Mouse (Mus musculus) lung, postnatal 25 days (tissue): Measurements from ENCODE around the gene Smok3c.
"Not testable (repeated sequence)": the region's sequence is repeated elsewhere in the genome, so short reads cannot be mapped to it uniquely, and the experiment has no call there.

Experiments
- DNase-seq: peaks from one replicate; pipeline ENCODE4 v3.0.0; 2022; ENCODE audit warnings: low spot score

The Smok3c gene

DNA sequence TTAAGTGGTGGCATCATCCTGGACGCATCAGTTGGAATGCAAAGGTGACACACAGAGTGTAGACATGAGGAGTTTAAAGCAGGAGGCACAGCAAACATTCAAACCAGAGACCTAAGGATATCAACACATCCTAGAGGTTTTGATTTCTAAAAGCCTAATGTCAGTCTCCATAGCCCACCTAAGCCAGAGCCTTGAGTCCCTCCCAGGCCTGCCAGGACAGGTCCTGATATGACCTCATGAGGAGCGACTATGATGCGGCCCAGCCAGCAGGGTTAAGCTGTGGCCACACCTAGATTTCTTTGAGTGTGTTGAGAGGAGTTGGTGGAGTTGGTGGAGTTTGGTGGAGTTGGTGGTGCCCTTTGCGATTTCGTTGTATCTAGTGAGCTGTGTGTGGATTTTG is at the start of gene Smok3c:
Gene Smok3c (plus strand): TSS at position 301 of the 400 bp plus-strand sequence.
- not testable (repeated sequence) for DNase-seq

DNA sequence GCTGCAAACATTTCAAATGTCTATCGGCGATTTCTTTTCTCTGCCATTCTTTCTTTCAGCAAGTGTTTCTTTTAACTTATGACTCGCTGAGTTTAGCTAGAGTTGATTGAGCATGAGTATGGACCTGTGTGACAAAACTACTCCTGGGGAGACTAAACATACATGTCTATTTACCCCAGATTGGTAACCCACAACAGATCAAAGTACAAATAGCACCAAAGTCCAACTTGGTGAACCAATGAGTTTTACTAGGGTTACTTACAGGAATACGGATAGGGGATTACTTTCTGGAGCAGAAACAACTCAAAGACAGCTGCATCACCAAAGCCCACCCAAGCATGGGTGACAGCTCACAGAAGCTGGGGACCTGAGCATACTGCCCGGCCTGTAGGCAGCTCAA is 43.6 kb upstream of the Smok3c start:
- DNase-seq: no peak

DNA sequence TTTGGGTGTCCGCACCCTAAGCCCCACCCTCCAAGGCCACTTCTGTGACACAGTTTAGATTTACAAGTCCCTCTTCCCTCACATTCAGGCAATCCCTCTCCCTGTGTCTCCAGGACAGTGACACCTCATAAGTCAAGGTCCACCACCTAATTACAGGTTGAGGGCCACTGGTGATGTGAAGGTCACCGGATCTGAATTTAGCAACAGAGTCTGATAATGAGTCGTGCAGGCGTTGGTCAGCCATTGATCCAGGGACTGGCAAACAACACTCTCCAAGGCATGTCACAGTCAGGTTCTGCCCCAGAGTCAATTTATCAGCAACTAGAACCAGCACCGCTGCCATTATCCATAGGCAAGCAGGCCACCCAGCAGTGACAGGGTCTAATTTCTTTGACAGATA is 40.6 kb upstream of the Smok3c start:
- no peak for DNase-seq

DNA sequence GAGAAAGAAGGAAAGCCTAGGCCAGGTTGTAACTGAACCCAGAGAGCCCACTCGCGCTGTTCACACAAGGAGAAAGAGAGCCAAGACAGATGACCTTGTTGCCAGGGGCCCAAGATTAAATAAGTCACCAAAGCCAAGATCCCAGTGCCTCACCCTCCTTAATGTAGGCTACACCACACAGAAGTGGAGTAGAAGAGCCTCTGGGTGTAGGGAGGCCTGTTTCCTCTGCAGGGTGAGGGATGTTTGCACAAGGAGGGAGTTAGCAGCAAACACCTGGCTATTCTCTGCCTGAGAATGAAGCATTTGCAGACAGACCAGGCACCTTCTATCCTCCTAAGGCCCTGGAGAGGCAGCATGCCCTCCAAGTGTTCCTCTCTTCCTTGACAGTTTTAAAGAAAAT is 36.5 kb upstream of the Smok3c start:
- no peak for DNase-seq

- DNase-seq: no peak
Observed at GRCm38 (mm10) chr5:138016997-138017396, 36.0 kb upstream of the Smok3c start.

DNA sequence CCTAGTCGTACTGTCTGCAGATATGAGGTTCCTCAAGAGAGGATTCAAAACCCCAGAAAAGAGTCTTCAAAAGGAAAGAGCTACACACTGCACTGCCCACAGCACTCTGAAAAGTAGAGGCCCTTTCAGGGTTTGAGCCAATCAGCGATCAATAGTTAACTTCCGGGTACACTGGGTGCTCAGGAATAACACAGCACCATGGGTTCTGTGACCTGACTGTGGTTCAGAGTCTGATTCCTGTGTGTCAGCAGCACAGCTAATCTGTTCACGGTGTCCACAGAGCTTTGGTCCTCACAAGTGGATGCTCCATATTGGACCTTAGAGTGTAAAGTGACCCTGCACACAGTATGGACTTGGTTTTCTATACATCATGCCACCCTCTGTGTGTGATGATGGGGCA is 33.4 kb upstream of the Smok3c start:
- not testable (repeated sequence) for DNase-seq

DNA sequence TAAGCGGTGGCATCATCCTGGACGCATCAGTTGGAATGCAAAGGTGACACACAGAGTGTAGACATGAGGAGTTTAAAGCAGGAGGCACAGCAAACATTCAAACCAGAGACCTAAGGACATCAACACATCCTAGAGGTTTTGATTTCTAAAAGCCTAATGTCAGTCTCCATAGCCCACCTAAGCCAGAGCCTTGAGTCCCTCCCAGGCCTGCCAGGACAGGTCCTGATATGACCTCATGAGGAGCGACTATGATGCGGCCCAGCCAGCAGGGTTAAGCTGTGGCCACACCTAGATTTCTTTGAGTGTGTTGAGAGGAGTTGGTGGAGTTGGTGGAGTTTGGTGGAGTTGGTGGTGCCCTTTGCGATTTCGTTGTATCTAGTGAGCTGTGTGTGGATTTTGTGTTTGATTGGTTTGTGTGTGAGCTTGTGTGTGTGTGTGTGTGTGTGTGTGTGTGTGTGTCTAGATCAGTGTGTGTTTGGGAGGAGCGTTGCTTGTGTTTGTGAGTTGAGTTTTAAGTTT is 32.0 kb upstream of the Smok3c start, which contains the start of the genes Smok3a and Smok3b:
Gene Smok3a (plus strand): TSS at position 301 of the 519 bp plus-strand sequence.
Gene Smok3b (plus strand): TSS at position 469 of the 519 bp plus-strand sequence.
- DNase-seq: not testable (repeated sequence)

DNA sequence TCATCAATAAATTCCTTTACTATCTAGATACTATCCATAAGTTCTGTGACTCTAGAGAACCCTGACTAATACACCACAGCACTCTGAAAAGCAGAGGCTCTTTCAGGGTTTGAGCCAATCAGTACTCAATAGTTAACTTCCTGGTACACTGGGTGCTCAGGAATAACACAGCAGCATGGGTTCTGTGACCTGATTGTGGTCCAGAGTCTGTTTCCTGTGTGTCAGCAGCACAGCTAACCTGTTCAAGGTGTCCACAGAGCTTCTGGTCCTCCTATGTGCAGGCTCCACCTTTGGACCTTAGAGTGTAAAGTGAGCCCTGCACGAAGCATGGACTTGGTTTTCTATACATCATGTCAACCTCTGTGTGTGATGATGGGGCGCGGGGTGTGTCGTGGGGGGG is 20.8 kb downstream of the Smok3c start:
- no peak for DNase-seq

DNA sequence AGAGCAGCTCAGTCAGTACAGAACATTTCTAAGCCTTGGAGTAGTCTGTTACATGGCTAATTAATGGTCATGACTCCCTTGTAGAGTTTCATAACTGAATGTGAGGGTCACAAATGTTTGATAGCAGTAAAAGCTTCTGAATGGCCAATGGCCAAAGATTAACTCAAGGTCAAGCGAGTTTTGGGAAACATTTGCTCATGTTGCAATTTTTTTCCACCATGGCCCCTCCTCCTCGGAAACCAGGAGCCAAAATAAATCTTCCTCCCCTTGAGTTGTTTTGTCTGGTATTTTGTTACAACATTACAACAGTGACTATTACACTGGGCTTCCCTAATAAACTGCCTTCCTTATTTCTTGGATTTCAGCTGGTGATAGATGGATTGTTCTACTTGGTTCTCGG is 22.7 kb downstream of the Smok3c start:
- DNase-seq: no peak

- no peak for DNase-seq
Observed at GRCm38 (mm10) chr5:138076148-138076547, 23.2 kb downstream of the Smok3c start.

DNA sequence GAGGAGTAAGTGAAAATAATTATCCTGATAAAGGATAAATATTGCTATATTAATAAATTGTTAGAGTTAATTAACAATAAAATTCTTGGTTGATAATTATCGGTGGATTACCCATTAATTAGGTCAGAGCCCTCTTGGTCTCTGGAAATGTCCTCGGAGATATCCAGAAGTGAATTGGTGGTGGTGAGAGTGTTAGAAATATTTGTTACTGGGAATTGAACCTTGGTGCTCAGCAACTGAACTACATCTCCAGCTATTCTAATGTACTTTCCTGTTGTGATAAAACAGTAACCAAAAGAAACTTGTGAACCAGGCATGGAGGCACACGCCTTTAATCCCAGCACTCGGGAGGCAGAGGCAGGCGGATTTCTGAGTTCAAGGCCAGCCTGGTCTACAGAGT is 27.5 kb downstream of the Smok3c start:
- DNase-seq: no peak

- no peak for DNase-seq
Observed at GRCm38 (mm10) chr5:138081446-138081845, 28.5 kb downstream of the Smok3c start.

GRCm38 (mm10) chr5:138083318-138083900 is 30.4 kb downstream of the Smok3c start:
- no peak for DNase-seq

DNA sequence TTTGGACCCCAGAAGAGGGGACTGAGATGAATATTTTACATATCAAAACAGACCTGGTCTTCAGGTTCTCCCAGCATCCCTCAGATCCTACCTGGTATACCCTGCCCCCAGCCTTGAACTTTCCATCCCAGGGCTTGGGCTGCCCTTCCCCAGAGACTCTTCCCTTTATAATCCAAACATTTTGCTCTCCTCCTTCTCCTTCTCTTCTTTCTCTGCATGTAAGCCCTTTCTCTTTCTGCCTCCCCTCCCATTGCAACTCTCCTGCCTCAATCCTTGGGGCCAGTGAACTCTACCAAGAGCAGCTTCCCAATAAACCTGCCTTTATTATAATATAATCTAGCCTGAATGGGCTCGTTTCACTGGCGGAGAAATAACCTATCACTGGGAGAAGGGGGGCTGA is 30.9 kb downstream of the Smok3c start:
- no peak for DNase-seq

DNA sequence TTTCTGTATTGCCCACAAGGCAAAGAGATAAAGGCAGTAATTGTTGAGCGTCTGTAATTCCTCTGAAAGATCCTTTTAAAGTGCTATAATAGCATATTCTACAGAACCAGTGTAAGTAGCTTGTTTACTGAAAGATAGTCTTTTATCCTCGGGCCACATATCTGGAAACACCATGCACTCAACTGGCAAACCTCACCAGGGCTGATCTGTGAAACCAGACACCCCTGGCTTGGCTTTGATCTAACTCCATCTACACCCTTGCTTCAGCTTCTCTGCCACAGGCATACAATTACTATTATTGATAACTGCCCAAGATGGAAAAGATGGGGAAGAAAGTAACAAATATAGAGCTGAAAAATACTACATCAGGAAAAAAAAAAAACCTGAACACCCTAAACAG is 31.5 kb downstream of the Smok3c start:
- no peak for DNase-seq

- peak; percentile 91 for DNase-seq
Observed at GRCm38 (mm10) chr5:138084996-138085395, 32.0 kb downstream of the Smok3c start, which contains the start of gene Zkscan1. TSS of gene Zkscan1 (plus strand) at chr5:138085084.

GRCm38 (mm10) chr5:138085421-138085911 is 32.5 kb downstream of the Smok3c start:
- peak; percentile 14 for DNase-seq

GRCm38 (mm10) chr5:138086842-138087241 is 33.8 kb downstream of the Smok3c start:
- DNase-seq: no peak

DNA sequence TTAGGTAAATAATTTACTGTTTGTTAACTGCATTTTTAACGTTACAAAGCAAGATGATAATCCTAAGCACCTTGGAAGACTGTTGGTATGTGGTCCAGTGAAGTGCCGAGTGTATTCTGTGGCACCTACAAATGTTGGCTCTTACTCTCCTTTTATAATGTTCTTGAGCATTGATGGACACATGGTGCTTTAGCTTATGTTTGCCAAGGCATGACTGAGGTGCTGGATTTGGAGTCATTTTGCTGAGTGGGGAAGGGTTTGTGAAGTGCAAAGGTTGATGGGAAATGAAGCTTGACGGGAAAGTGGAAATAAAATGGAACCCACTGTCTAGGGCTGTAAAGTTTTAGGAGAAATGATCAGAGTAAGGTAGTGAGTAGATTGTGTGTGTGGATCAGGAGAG is 35.4 kb downstream of the Smok3c start:
- peak; percentile 16 for DNase-seq

DNA sequence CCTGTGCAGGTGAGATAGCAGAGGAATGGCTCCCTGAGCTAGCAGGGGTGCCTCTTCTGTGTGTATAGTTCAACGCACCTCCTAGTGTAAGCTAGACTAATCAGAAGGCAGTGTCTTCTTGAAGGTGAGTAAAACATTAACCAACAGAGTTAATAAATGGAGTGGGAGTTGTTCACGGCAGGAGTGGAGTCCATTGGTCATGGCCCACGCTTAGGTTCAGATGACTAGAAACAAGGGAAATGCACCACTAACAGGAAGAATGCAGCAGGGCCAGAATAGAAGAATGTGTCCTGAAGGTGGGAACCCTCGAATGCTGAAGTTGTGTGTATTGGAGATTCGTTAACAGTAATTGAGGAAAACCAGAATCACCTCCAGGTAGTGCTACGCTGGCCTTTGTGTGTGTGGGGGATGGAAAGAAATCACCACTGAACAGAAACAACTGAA is 36.1 kb downstream of the Smok3c start:
- DNase-seq: peak; percentile 4

GRCm38 (mm10) chr5:138090271-138090670 is 37.3 kb downstream of the Smok3c start:
- DNase-seq: no peak

DNA sequence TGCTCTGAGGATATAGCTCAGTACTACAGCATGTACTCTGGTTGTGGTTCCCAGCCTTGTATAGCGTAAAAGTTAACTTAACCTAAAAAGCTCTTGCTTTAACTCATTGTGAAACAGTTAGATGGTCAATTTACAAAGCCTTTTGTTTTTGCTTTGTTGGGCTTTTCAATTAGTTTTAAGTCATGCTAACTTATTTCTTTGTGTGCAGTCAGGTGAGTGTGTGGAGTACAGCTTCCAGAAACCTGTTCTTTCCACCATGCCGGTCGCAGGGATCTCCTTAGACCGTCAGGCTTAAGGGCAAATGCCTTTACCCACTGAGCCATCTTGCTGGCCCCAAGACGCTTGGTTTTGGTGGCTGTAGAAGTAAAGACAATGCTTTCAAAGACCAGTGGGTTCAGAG is 37.7 kb downstream of the Smok3c start:
- DNase-seq: no peak

DNA sequence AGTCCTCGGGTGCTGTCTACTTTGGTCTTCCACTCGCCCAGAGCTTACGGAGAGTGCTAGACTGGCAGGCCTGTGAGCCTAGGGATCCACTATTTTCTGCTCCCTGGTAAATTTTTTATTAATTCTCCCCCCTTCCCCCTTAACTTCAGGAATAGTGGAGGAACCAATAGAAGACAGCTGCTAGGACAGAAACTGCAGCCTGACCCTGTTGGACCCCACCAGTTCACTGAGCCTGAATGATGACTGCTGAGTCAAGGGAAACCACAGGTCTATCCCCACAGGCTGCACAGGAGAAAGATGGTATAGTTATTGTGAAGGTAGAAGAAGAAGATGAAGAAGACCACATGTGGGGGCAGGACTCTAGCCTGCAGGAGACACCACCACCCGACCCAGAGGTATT is 39.8 kb downstream of the Smok3c start:
- no peak for DNase-seq

DNA sequence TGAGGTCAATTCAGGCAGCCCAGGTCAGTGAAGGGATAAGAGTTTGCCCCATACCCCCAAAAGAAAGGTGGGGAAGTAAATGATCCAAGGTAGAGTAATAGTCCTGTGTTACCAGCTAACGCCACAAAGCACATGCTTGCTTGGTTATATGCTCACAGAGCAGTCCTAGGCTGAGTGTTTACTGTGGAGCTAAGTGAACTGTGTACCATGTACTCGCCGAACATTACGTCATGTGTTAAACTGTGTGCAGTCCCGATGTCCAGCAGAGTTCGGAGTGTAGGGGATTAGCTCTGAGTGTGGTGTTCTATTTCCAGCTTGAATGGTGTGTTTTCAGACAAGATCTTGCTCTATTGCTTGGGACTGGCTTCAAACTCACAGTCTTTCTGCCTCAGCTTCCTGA is 41.5 kb downstream of the Smok3c start:
- no peak for DNase-seq
